Mouse (Mus musculus): ENCODE results near the gene Exoc4.

Exoc4 gene

GRCm38 (mm10) chr6:33859049-33859448 is 610.2 kb downstream of the Exoc4 start:
- ATAC-seq (ENCODE audit: low TSS enrichment): no peak

DNA sequence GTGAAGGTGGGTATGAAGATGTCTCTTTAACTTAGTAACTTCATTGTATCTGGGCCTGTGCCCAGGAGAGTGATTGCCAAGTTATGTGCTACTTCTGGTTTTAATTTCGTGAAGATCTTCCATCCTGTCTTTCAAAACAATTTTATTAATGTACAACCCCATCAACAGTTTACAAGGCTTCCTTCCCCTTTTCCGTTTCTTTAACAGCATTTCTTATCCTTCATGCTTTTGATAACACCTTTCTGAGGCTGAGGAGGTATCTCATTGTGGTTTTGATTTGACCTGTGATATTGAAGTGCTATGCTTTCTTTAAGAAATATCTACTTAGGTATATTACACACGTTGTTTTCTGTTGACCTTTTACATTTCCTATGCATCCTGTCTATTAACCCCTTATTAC is 616.9 kb downstream of the Exoc4 start:
- ATAC-seq (ENCODE audit: low TSS enrichment): no peak

GRCm38 (mm10) chr6:33866901-33867580 is 618.2 kb downstream of the Exoc4 start:
- no peak for ATAC-seq (ENCODE audit: low TSS enrichment)

DNA sequence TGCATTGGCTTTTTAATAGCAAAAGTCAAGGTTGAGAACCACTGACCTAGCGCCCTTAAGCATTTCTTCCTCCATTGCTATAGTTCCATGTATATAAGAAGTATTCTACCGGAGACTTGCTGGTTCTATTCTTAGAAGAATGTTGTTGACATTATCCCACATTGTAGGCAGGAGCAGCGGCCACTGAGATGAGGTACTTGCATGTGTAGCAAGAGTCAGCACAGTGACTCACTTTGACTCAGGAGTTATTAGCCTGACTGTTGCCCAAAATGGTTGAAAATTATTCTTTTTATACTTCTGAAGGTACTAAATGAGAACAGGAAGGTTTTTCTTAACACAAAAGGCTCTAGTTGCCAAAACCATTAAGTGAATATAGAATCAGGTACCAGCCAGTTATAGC is 620.4 kb downstream of the Exoc4 start:
- ATAC-seq (ENCODE audit: low TSS enrichment): no peak

GRCm38 (mm10) chr6:33870468-33871142 is 621.7 kb downstream of the Exoc4 start:
- no peak for ATAC-seq (ENCODE audit: low TSS enrichment)

- no peak for ATAC-seq (ENCODE audit: low TSS enrichment)
Observed at GRCm38 (mm10) chr6:33871286-33871685, 622.4 kb downstream of the Exoc4 start.

GRCm38 (mm10) chr6:33872192-33872591 is 623.3 kb downstream of the Exoc4 start:
- ATAC-seq (ENCODE audit: low TSS enrichment): no peak

- ATAC-seq (ENCODE audit: low TSS enrichment): no peak
Observed at GRCm38 (mm10) chr6:33873000-33873399, 624.1 kb downstream of the Exoc4 start.

DNA sequence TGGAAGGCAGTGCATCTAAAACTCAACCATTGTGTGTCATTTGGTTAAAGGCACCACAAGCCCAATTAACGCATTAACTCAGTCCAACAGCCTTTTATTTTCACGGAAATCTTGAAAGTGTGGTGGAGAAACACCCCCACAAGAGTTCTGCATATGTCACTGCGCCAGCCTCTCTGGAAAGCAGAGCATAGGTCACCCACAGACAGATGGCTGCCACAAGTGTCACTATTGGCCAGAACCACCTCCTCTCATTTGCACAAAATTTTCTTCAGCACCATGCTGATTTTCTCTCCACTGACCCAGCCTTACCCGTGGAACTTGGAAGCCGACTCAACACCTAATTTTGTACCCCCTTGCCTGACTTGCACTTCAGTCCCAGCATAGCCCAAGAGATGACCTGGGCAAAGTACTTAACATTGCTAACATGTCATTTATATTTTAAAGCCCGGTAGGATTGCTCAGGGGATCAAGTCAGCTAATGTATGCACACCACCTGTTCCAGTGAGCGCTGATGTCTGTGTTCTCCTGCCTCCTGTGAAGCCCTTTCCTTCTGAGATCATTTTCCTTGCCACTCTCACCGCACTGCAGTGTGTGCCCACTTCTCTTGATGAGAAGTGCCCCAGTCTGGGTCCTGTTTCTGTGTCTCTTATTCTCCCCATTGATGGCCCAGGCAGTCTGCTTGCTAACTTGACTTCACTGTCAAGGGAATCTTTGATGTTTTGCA is 625.6 kb downstream of the Exoc4 start:
- no peak for ATAC-seq (ENCODE audit: low TSS enrichment)

GRCm38 (mm10) chr6:33884141-33884683 is 635.3 kb downstream of the Exoc4 start:
- ATAC-seq (ENCODE audit: low TSS enrichment): no peak

DNA sequence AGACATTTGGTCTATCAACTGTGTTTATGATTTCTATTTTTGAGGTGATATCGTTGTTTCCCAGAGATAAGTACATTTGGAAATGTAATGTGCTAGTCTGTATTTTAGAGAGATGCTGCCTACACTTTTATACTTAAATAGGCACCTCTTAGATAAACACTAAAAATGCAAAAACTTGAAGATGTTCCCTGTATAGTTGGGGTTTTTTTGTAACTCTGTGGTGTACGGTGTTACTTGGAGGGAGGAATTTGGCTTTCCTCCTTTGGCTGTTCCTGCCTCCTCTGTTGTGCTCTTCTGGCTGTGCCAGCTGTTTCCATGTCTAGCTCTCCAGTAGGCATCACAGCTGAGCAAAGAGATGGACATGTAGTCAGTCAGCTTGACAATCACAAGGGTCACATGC is 638.1 kb downstream of the Exoc4 start:
- ATAC-seq (ENCODE audit: low TSS enrichment): peak; percentile 86

DNA sequence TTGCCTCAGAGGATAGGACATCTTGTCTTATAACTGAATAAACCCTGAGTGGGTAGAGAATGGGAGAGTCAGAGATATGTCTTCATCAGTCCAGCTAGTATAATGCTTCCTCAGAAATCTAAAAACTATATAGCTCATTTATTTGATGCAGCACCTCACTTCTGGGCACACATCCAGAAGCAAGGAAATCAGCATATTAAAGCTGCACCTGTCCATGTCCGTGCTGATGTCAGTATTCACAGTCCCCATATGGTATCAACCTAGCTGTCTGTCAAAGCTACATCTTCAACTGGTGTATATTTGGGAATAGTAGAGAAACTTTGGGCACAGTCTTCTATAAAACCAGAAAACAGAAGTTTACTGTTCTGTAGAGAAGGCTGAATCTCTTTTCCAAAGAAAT is 642.0 kb downstream of the Exoc4 start:
- no peak for ATAC-seq (ENCODE audit: low TSS enrichment)

GRCm38 (mm10) chr6:33892142-33892541 is 643.3 kb downstream of the Exoc4 start:
- ATAC-seq (ENCODE audit: low TSS enrichment): no peak

- no peak for ATAC-seq (ENCODE audit: low TSS enrichment)
Observed at GRCm38 (mm10) chr6:33899973-33900372, 651.1 kb downstream of the Exoc4 start.

- ATAC-seq (ENCODE audit: low TSS enrichment): no peak
Observed at GRCm38 (mm10) chr6:33900615-33901014, 651.7 kb downstream of the Exoc4 start.

GRCm38 (mm10) chr6:33905099-33905498 is 656.2 kb downstream of the Exoc4 start:
- no peak for ATAC-seq (ENCODE audit: low TSS enrichment)

DNA sequence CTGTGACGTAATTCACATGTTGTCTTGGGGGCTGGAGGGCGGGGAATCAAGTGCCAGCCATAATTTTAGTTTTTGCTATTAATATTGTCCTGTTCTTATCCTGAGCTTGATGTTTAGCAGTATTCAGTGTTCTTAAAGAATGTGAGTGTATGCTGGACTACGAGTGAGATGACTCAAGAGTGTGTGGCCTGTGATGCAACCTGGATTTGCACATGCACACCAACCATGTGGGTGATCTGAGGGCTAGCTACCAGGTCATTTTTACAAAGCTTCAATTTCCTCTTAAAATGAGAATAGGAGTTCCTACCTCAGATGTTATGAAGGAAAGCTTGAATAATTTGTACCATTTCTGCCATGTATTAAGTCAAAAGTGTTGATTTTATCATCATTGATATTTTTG is 661.8 kb downstream of the Exoc4 start:
- no peak for ATAC-seq (ENCODE audit: low TSS enrichment)

- ATAC-seq (ENCODE audit: low TSS enrichment): no peak
Observed at GRCm38 (mm10) chr6:33913072-33913471, 664.2 kb downstream of the Exoc4 start.

GRCm38 (mm10) chr6:33913486-33913885 is 664.6 kb downstream of the Exoc4 start:
- ATAC-seq (ENCODE audit: low TSS enrichment): no peak

- peak; percentile 72; the same call in 1 of the 2 replicates for ATAC-seq (ENCODE audit: low TSS enrichment)
Observed at GRCm38 (mm10) chr6:33913964-33914363, 665.1 kb downstream of the Exoc4 start.

- ATAC-seq (ENCODE audit: low TSS enrichment): no peak
Observed at GRCm38 (mm10) chr6:33923571-33923970, 674.7 kb downstream of the Exoc4 start.

- ATAC-seq (ENCODE audit: low TSS enrichment): no peak
Observed at GRCm38 (mm10) chr6:33924888-33925287, 676.0 kb downstream of the Exoc4 start.
